Mouse (Mus musculus) hematopoietic stem cell, adult 5-6 weeks (primary cell): ENCODE measurements around the gene Btrc. TPM values are rescaled to one million over a fixed set of nuclear protein-coding genes. Genes with fewer than 3 reads are reported as not detected.

ENCODE experiments used
- ATAC-seq, 2 experiments: fragments of 125-278 bp in 1 of 2; replicated peaks in 1 of 2; 2 replicates each; pipeline ENCODE4 v1.8.0; 2016 to 2017; ENCODE audit warnings: inconsistent platforms in 2 of 2, mild to moderate bottlenecking in 2 of 2, moderate number of reproducible peaks in 2 of 2, low read depth in 1 of 2, moderate TSS enrichment in 1 of 2; ENCODE audit not compliant: low FRiP score in 2 of 2, poor library complexity in 2 of 2, severe bottlenecking in 2 of 2, insufficient read depth in 1 of 2, low TSS enrichment in 1 of 2
- total RNA-seq: library from RNA; stranded (forward); fragments of 172-1452, 232-1000 nt; gene quantifications from 2 replicates; pipeline ENCODE4 v1.2.3, GENCODE M21; 2017

The Btrc gene
- total RNA-seq, 1 experiment from 2014 or later, result 23.5 TPM

DNA sequence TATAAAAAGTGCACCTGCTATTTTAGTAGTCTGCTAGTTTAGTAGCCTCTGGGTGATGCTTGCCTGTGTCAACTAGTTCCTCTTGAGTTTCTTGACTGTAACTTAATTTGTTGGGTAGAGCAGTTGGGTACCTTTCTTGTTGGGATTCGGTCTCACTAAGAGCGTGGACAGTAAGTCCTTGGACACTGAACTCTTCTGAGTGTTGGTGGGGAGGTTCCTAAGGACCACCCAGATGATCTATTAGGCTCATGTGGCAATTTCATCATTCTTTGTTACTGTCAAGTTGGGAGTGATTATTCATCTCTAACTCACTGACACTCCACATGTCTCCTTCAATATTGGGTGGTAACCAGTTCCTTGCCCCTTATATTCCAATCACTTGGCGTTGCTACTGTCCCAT lies 90.9 kb downstream of the Btrc start:
- ATAC-seq, result no peak

DNA sequence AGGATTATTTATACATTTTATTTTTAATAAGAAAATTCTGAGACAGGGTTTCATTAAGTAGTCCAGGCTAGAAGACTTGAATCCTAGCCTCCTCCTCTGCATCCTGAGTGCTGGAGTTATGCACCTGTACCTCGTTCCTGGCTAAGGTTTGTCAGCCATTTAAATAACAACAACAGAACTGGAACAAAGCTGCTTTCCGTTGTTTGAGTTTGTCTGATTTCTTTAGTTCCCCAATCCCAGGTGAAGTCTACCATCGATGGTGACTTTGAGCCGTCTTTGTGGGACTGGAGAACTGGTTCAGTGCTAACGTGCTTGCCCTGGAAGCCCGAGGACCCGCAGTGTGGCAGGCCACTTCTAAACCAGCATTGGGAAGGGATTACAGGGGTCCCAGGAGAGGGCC lies 93.4 kb downstream of the Btrc start:
- no peak for ATAC-seq

DNA sequence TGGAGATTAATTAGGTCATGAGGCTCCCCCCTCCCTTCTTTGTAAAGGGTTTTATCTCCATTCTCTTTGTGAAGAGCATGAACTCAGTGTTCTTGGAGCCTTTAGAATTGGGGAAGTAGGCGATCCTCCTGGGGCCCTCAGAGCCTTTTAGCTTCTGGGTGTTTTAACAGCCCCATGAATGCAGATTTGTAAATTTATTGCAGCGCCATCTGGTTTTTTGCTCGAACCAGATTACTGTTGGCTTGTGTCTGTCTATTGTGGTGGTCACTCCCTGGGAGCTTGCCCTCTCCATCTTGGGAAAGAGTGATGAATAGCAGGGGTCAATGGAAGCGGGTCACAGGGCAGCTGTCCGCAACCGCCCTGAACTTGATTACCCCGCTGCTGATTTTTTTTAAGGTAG lies 95.2 kb downstream of the Btrc start:
- ATAC-seq, result no peak

DNA sequence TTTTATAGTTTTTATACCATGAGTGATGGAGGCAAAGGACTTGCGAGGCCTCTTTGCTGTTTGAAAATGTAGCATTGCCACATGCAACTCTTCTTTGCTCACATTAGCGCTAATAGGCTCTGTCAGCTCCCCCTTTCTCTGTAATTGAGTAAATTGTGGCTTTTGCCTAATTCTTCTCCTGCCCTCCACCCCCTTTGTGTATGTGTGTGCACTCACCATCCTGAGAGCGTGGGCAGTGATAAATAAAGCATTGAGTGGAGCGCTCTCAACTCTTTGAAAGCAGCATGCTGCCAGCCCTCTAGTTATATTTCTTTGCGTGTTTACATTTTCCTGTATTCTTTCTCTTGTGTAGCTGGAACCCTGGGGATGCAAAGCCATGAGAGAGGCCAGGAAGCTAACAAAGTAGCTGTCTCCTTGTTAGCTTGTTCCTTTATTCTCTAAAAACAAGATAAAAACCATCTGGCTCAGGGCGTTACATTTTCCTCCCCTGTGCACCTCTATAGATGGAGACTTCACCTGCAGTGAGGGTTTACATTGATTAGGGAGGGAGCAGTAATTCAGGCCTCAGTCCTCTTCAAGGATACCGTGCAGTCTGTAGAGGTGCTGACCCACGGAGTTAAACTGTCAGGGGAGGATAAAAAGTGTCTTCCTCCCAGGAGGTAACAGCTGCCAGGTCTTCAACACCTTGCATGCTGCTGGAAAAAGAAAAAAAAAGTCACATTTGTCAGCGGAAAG lies 96.6 kb downstream of the Btrc start:
- ATAC-seq, result no peak

DNA sequence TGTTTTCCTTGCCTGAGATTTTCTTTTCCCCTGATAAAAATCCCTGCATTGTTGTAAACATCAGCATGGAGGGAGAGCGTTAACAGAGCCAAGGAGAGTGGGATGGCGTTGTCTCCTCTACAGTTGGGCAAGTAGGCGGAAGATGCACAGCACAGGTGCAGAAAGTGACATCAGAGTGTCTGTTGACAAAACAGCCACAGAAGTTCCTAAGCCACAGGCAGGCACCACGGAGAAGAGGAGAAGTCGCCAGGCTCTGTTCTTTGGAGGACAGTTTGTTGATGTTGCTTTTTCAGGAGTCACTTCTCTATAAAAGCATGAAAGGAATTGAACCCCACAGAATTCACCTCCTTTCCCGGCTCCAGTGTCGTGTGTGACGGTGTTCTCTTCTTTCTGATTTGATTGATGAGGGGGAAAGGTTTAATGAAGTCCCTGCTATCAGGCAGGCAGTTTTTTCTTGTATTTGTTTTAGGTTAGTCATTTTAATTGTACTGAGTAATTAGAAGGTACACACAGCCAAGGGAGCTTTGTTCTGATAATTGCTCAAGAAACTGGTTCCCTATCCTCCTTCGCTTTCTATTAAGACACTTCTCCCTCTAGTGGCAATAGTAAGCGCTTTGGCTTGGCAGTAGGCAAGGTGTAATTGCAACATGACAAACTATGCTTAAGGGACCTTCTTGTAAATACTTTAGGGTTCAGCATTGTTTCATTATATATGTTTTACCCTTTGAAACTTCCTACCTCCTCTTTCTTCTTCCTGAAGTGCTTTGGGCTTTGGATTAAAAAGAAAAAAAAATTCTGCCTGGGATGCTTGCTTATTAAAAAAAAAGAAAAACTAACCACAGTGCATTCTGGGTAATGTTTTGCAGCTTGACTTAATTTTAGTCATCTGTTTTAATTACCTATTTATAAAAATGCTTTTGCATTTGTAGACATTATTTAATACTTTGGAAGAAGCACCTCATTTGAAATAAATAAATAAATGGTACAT lies 97.5 kb downstream of the Btrc start:
- ATAC-seq, result no peak; a peak in 1 of 4 replicates

DNA sequence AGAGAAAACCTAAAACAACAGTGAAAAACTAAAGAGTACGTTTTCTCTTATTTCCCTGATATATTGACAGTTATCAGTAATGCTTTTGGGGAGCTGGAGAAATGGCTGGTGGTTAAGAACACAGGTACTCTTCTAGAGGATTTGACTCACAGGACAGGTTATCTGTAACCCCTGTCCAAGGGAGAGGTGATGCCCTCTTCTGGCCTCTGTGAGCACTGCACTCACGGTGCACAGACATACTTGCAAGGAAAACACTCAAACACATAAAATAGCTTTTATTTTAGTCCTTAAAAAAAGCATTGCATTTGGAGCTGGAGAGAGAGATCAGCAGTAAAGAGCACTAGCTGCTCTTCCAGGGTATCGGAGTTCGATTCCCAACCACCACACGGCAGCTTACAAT lies 106.2 kb downstream of the Btrc start:
- no peak for ATAC-seq

DNA sequence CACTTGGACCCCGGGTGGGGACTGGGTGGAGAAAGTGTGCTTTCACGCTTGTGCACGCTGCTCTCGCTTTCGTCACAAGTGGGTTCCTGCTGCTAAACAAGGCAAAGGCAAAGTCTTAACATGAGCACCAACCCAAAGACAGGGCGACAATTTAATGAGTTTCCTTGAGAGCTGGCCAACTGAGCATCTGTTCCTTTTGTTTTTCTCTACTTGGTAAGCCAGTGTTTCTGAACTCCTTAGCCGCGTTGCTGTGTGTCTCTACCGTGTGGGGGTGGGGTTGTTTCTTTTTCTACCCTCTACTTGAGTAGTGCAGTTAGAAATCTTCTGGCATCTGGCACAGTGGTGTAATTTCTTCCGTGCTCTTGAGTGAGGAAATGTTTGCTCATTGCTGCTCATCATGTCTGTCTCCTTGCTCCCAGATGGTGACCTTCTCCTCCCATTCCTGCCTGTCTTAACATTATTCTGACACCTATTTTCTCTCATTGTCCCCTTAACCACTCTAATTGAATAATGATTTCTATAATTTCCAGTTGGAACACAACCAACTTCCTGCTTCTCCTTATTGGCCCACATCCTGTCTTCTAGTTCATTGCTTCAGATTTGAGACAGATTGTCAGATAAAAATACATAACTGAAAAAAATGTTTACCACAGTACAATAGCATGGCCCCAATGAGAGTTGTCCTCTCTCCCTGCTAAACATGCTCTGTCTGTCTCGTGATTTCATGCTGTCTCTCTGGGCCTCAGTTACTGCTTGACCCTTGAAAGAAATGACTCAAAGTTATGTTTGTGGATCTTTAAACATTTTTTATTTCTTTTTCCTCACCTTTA lies 109.4 kb downstream of the Btrc start:
- no peak for ATAC-seq

DNA sequence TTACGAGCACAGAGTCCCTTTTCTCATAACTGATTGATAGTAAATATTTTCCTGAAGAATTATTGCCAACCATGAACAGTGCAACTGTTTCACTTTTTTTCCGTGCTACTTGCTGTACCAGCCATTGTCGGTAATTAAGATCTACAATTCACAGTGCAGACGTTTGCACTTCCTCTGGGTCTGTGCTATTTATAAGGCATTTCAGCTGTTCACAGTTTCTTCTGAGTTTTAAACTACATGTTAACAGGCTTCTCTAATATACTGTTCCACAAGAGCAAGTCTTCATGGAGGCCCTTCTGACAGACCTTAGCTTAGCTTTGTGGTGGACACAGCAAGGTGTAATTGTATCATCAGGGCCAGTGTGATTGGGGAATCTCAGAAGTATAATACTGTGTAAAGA lies 111.2 kb downstream of the Btrc start:
- ATAC-seq, result no peak

DNA sequence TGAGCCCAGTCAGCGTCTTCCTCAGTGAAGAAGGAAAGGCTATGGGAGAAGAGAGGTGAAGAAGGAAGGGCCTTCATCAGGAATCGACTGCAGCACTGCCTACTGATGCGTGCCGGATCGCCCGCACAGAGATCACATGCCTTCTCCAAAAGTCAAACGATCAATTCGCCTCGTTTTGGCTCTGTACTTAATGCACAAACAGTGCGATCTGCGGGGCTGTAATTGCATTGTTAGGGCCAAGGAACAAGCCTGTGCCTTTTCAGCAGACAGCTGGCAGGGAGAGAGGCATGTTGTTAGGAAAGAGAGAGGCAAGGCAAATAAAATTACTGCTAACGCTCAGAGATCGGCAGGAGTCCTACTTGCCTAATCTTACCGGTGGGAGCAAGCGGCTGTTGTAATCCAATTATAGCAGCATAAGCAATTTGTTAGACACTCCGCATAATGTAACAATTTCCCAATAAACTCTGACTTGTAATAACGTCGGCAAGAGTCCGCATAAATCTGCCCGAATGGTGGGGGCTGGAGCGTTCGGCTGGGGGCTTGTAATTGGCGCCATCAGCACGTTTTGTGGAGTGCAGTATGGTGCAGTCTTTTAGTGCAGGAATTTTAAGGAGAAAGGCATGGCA lies 112.5 kb downstream of the Btrc start:
- ATAC-seq, result no peak

DNA sequence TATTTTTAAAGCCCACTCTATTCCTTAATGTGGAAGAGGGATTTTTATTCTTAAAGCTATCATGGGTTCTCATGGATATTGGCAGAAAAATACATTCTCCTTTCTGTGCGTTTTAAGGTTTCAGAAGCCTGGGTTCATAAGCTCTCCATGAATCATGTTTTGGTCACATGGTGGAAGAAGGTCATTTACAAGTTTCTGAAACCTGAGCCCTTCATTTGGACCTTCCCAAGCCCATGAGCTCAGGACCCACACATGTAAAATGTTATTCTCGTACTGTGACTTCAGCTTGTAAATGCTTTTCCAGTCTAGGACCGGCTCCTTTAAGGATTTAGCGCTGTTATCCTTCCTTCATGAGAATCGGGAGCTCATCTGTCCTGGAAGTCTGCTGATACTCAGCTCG lies 116.0 kb downstream of the Btrc start:
- no peak for ATAC-seq

DNA sequence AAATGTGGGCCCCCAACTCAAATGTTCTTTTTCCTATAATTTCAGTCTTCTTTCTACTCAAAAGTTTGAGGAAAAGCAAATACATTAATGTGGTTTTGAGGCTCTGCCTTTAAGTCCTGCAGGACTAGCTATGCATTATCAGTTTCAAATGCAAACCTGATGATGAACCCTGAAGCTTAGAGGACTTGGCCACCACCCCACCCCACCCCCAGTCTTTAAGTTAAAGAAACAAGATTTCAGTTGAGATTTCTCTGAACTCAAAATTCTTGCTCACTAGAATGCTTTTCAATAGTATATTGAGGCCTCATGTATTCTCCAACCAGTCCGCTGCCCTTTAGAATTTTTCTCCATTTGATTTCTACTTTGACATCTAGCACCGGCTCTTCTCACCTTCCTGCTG lies 117.0 kb downstream of the Btrc start:
- ATAC-seq, result no peak

DNA sequence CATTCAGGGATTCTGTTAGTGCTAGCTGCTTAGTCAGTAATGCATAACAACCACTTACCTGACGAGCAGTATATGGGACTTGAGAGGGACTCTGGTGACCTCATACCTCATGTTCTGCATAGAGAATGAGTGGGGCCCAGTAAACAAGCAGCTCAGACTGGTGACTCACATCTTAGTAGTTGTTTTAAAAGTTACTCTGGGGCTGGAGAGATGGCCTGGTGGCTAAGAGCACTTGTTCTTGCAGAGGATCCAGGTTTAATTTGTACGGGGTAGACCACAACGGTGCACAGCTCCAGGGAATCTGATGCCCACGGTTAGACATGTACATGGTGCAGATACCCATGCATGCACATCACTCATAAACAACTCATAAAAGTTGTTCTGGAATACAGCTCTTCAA lies 117.4 kb downstream of the Btrc start:
- no peak for ATAC-seq

DNA sequence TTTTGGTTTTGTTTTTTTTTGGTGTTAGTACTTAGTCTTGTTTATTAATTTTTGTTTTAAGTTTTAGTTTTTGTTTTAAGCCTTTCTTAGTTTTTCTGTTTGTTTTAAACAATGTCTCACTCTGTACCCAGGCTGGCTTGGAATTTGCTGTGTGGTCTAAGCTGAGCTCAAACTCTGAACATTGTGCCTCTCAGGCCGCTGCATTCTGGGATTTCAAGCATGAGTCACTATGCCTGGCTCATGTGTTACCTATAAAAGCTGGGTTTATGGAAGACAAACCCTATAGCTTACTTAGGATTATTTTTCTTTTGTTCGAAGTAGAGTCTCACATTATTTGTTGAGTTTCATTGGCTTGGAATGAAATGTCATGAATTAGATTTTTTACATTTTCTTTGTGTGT lies 119.9 kb downstream of the Btrc start:
- no peak for ATAC-seq

DNA sequence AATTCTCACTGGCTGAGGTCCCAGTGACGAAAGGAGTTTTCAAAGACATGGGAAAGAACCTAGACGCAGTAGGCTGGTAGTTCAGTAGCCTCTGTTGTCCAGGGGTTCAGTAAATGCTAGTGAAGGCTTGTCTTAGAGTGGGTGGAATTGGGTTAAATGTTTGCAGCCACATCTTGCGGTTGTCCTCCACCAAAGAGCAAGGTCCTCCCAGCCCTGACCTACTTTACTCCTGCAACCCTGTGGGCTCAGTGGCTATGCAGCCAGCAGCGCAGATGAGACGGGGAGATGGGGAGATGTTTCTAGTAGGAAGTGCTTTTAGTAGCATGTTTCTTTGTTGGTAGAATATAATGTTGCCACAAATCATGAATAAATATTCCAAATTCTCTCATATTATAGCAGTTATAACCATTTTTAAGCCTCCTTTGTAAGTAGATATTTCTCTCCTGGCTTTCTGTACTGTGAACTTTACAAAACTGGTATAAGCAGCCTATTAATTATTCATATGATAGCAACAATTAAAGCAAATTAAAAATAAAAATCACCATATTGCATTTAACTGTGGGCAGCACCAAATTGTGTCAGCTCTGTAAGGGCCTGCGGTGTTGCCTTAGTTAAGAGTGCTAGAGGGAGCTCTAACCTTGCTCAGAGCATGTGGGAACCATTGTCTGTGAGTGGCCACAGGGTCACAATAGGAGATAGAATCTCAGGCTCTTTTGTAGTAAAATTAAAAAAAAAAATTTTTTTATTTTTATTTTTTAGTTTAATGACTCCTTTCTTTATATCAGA lies 122.9 kb downstream of the Btrc start:
- ATAC-seq, result no peak; a peak in 1 of 4 replicates

DNA sequence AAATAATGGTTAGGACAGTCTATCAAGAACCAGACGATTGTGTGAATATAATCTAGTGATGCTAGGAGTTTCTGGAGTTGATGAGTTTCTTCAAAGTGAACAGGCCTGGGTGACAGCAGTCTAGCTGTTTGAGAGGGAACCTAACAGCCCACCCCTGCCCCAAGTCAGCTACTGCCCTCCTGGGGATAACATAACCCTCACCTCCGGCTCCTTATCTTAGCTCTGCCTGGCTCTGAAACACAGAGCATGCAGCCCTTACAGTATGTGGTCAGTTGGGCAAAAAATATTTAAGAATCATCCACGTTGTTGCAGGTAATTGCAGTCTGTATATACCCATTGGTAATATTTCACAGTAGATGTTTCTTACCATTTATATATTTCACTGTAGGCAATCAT lies 123.5 kb downstream of the Btrc start:
- ATAC-seq, result no peak

DNA sequence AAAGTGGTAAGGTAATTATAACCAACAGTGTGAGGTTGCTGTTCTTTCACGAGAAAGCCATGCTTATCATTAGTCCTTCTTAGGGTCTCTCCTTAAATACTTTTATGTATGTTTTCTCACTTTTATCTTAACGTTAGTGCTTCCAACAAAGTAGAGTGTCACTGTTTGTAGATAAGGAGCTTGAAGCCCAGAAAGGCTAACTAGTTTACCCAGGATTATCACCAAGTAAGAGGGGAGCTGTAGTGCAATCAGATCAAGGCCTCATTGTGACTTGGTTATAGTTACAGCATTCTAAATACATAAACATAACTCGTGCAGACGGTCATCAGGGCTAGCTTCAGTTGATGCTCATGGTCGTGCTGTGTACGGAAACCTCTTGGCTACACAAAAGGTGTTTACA lies 126.4 kb downstream of the Btrc start:
- ATAC-seq, result no peak

DNA sequence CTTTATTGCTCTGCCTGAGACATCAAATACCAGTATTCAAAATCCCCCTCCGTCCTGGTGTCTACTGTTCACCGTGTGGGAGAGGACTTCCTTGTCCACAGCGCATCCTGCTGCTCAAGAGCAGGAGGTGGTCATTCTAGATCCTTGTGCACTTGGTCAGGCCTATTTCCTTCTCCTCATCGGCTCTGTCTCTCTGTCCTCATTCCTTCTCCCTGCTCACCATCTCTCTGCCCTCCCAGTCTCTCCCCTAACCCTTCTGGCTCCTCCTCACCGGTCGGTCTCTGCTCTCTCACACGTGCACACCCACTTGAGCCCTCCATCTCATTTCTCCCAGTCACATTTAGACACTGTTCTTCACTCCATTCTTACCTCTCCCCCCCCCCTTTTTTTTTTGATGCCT lies 127.7 kb downstream of the Btrc start:
- no peak for ATAC-seq
